Comparison of ENCODE assay signal across 8 mouse cellular contexts in the genomic region with DNA sequence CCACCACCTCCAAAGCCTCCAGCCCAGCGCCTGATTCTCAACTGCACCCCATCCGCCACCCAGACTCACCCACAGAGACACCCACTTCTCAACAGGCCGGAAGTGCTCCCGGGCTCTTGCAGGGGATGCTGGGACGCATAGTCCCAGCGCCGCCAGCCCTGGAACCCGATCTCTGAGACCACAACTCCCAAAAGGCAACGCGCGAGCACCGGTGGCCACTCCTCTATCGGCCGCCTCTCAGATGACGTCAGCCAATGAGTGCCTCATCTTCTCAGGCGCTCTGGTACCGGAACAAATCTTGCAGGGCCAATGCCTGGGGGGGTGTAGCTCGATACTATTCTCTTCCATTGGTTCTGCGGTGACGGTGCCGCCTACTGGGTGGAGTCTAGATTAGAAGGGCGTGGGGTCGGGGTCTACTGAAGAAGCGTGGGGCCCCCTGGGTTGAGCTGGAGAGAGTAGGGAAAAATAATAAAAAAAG. TPM values are rescaled to one million over a fixed set of nuclear protein-coding genes. Genes with fewer than 3 reads are reported as not detected.
DNase-seq lines count a peak whose midpoint lies in the region; ATAC-seq lines count a peak whose summit lies in the region.

A gene (minus strand): TSS at position 174 of the 478 bp plus-strand sequence.

- H3K79me2 ChIP-seq in macrophage (ENCODE audit: inconsistent target) = no peaks in the 10 kb centered on the region

- peak within 1 kb of the TSS; percentile 60 for H3K4me3 ChIP-seq in hindbrain, embryonic 16.5 days (ENCODE audit: low read length)
- peak within 1 kb of the TSS; percentile 62 for H3K4me3 ChIP-seq in macrophage (ENCODE audit: inconsistent target)

- DNase-seq in WW6 (ENCODE audit: low read depth, low spot score) = peak; percentile 91
- DNase-seq in cerebellum, postnatal 4 days (ENCODE audit: low spot score in 2 of 2) = peak; percentile 87 to 92
- peak; percentile 97 for DNase-seq in gastrocnemius, adult 18-20 months (ENCODE audit: low spot score)
- DNase-seq in left cerebral cortex, adult 18-20 months (ENCODE audit: low spot score in 2 of 2) = peak; percentile 94 to 98
- peak; percentile 99 for DNase-seq in right cerebral cortex, adult 18-20 months
- DNase-seq in urinary bladder, postnatal 10 days (ENCODE audit: low spot score) = peak; percentile 77

- H3K27ac ChIP-seq in hindbrain, embryonic 16.5 days (ENCODE audit: low read depth, low read length) = peak within 1 kb of the TSS; percentile 55; the same call in 1 of the 2 replicates
- no peak within 1 kb of the TSS for H3K27ac ChIP-seq in macrophage

- peak within 1 kb of the TSS; percentile 79 for H3K9ac ChIP-seq in hindbrain, embryonic 16.5 days (ENCODE audit: low read depth, low read length)

- ATAC-seq in hindbrain, embryonic 16.5 days = peak; percentile 97

- H3K4me1 ChIP-seq in hindbrain, embryonic 16.5 days (ENCODE audit: control insufficient read depth, insufficient read depth, low read depth, low read length) = peaks cover 13% of the 10 kb centered on the region

- peak within 1 kb of the TSS; percentile 80 for H3K4me2 ChIP-seq in hindbrain, embryonic 16.5 days (ENCODE audit: low read length)

- H3K36me3 ChIP-seq in hindbrain, embryonic 16.5 days (ENCODE audit: control insufficient read depth, insufficient read depth, low read length) = no peaks in the 10 kb centered on the region
- H3K36me3 ChIP-seq in macrophage (ENCODE audit: inconsistent target) = no peaks in the 10 kb centered on the region

- H3K27me3 ChIP-seq in hindbrain, embryonic 16.5 days (replicated peaks; ENCODE audit: control insufficient read depth, insufficient read depth, low read length) = no peaks in the 10 kb centered on the region

- WGBS in hindbrain, embryonic 16.5 days = under 1% methylated on average over 24 of the region's 24 CpGs
- 1% methylated on average over 24 of the region's 24 CpGs for WGBS in macrophage (ENCODE audit: missing documents)

- no peaks in the 10 kb centered on the region for H3K9me3 ChIP-seq in hindbrain, embryonic 16.5 days (ENCODE audit: control insufficient read depth, low read length)

RNA-seq across cellular contexts. Expression of the gene that starts here (rescaled TPM):
- 1 to 10 TPM; 2.2 to 3.4 TPM for total RNA-seq in gastrocnemius, adult 18-20 months (2021)
- 4.3 and 4.9 TPM in 2 replicates for polyA plus RNA-seq in hindbrain, embryonic 16.5 days (2015; fragmentation: Nextera tagmentation; extraction: Ambion mirVana)
- total RNA-seq in left cerebral cortex, adult 18-20 months (2021) = 1 to 10 TPM; 7.9 to 8.3 TPM
- 10 to 100 TPM in 14 of 26 experiments, 1 to 10 TPM in 12; 1.6 to 21.8 (median 11.1) TPM for total RNA-seq in macrophage (2018; cell fraction: chromatin; rRNA removed)
- total RNA-seq in macrophage (2018; cell fraction: cytosol; rRNA removed) = 1 to 10 TPM in 20 of 26 experiments, under 1 TPM in 6; 0.23 to 4.2 (median 2.6) TPM
- total RNA-seq in macrophage (2018; cell fraction: nucleus; rRNA removed) = 10 to 100 TPM in 4 of 26 experiments, 1 to 10 TPM in 21, under 1 TPM in 1; 0.98 to 14.2 (median 5.3) TPM
- polyA plus RNA-seq in macrophage (2018) = 1.6 to 1.9 TPM (median 1.8 TPM) in 3 replicates
